Mouse (Mus musculus) layer of hippocampus, adult 18-20 months (tissue): ENCODE data around the gene Entpd3. TPM values are rescaled to one million over a fixed set of nuclear protein-coding genes. Genes with fewer than 3 reads are reported as not detected.

Source experiments
- total RNA-seq, 2 experiments: library from RNA; stranded (reverse); gene quantifications; 2 replicates each; pipeline ENCODE4 v1.2.3; 2021

Gene Entpd3
- total RNA-seq, 2 experiments from 2014 or later: 6.6 to 8.7 TPM

Other genes starting within 250 kb of the Entpd3 start
- 10 to 100 TPM; 55.9 to 64.3 TPM for gene Myrip, start 238.3 kb upstream of the Entpd3 start, total RNA-seq
- 100 to 1,000 TPM; 198 to 214 TPM for gene Eif1b, start 47.6 kb upstream of the Entpd3 start, total RNA-seq
- gene Rpl14, start 31.6 kb downstream of the Entpd3 start, total RNA-seq: 100 to 1,000 TPM; 355 to 365 TPM